Mouse (Mus musculus) ovary, postnatal 14 days (tissue): ENCODE results near the gene Stx1a.
"Not testable (repeated sequence)": the region's sequence is repeated elsewhere in the genome, so short reads cannot be mapped to it uniquely, and the experiment has no call there.

Source experiments
- DNase-seq: peaks from one replicate; pipeline ENCODE4 v3.0.0; 2022; ENCODE audit warnings: low spot score

The Stx1a gene

GRCm38 (mm10) chr5:135040777-135041176 lies 17.5 kb downstream of the Stx1a start:
- DNase-seq = no peak

- DNase-seq = no peak
Measured at GRCm38 (mm10) chr5:135042105-135042788, 19.0 kb downstream of the Stx1a start.

GRCm38 (mm10) chr5:135044575-135044974 lies 21.3 kb downstream of the Stx1a start:
- no peak for DNase-seq

GRCm38 (mm10) chr5:135048539-135048938 lies 25.3 kb downstream of the Stx1a start:
- DNase-seq = no peak

GRCm38 (mm10) chr5:135049268-135049667 lies 26.0 kb downstream of the Stx1a start:
- not testable (repeated sequence) for DNase-seq

DNA sequence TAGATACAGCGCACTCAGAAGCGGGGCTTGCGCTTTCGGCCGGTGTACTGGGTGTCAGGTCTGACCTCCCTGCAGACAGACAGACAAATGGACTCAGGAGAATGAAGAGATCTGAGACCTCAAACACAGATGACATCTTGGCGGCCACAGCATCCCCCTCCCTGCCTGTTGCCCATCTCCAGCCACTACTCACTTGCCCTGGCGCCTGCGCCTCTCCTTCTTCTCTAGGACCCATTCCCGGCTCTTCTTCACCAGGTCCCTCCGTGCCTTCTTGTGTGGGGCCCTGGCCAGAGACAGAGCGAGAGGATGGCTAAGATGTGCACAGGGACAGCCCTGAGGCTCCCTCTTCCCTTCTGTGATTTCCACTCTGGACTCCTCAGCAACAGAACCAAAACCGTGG lies 30.1 kb downstream of the Stx1a start:
- no peak for DNase-seq

- peak; percentile 97 for DNase-seq
Measured at GRCm38 (mm10) chr5:135063629-135064381, 40.5 kb downstream of the Stx1a start, which contains the start of gene Dnajc30. Dnajc30 (plus strand) TSS chr5:135064202.

DNA sequence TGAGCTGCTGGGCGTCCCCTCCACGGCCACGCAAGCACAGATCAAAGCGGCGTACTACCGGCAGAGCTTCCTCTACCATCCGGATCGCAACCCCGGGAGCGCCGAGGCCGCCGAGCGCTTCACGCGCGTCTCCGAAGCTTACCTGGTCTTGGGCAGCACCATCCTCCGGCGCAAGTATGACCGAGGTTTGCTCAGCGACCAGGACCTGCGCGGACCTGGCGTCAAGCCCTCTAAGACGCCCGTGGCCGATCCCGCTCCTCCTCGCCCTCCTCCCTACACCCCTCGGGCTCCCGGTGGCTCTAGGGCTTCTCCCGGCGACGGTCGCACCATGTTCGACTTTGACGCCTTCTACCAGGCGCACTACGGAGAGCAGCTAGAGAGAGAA lies 41.1 kb downstream of the Stx1a start:
- DNase-seq = no peak

GRCm38 (mm10) chr5:135064909-135065446 lies 41.7 kb downstream of the Stx1a start, which contains the start of gene Bud23:
Bud23 (minus strand) TSS chr5:135064959.
- DNase-seq = not testable (repeated sequence)

DNA sequence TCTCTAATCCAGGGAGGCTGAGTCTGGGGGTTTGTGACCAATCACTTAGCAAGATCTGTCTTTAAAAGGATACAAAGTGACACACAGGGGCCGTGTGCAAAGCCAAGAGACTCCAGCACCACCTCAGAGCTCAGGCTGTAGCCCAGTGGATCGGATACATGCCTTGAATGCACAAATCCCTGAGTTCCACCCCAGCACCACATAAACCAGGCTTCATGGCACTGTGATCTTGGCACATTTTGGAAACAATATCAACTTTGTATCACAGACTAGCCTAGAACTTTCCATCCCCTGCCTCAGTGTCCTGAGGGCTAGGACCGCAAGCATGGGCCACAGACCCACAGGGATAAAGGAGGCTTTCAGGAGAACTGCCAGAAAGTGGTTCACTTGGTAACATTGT lies 42.7 kb downstream of the Stx1a start:
- no peak for DNase-seq

DNA sequence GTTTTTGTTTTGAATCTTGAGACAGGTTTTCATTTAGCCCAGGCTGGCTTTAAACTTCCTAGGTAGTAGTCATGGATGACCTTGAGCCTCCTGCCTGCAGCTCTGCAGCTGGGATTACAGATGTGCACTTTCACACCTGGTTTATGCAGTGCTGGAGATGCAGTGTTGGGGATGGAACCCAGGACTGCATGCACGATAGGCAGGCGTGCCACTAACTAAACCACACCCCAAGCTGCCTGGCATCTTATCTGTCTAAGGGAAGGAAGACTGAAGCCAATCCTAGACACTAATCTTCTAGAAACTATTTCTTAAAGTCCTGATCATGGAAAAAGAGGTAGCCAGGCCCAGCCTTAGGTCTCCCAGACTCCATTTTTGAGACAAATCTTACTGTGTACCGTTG lies 47.2 kb downstream of the Stx1a start:
- no peak for DNase-seq

- DNase-seq = no peak
Measured at GRCm38 (mm10) chr5:135072061-135072460, 48.8 kb downstream of the Stx1a start.

DNA sequence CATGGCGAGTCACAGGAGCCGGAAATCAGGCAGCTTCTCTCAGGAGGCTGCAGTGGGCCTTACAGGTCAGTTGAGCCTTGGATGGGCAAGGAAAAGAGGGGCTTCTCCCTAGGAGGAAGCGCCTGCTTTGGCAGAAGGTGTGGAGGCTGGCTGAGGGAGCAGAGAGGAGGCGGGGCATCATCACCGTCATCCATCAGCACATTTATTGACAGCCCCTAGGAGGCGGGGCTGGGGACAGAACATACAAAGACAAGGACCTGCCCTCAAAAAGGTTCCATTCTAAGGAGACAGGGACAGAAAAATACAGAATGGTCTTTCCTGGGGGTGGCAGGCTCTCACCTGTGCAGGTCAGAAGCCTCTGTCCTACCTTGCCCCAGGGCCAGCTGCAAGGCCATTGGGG lies 49.4 kb downstream of the Stx1a start:
- DNase-seq = no peak

DNA sequence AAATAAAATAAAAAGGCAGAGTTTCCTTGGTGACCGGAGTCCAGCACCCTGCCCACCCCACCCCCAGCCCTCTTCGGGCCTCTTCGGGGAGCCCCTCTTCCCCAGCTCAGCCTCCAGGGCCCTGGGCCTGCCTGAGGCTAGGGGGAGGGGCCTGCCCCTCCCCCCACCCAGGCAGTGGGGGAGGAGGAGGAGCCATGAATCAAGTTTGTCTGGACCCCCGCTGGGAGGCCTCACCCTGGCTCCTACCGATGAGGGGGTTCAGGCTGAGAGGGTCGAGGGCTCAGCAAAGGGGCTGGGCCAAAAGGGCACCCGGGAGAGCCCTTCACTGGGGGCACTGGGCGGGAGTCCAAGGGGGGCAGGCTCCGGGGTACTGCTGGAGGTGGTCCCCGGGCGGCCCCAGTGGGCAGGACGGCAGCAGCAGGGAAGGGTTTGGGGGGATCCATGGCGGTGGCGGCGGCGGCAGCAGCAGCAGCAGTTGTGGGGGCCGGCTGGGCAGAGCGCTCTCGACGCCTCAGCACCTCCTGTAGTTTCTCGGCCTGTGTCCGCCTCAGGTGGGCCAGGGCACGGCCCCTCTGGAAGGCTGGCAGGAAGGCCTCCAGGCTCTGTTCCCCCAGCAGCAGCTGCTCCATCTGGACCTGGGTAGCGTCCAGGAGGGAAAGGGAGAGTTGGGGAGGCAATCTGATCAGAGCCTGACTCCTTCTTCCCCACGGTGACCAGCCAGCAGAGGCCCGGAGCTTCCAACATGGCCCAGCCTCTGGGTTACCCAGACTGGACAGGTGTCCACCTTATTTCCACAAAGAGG lies 50.3 kb downstream of the Stx1a start:
- DNase-seq = no peak

DNA sequence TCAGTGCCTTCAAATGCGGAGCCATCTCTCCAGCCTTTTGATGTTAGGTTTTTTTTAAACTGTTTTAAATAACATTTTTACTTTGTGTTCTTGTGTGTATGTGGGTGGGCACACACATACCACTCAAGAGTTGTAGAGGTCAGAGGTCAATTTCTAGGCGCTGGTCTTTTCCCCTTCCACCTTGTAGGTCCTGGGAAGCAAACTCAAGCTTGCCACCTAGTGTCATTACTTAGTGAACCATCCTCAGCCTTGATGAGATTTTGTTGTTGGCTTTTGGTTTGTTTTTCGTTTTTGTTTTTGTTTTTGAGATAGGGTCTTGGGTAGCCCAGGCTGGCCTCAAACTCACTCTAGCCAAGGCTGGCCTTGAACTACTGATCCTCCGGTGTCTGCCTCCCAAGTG lies 52.4 kb downstream of the Stx1a start:
- DNase-seq = no peak

- DNase-seq = no peak
Measured at GRCm38 (mm10) chr5:135076368-135076767, 53.1 kb downstream of the Stx1a start.

DNA sequence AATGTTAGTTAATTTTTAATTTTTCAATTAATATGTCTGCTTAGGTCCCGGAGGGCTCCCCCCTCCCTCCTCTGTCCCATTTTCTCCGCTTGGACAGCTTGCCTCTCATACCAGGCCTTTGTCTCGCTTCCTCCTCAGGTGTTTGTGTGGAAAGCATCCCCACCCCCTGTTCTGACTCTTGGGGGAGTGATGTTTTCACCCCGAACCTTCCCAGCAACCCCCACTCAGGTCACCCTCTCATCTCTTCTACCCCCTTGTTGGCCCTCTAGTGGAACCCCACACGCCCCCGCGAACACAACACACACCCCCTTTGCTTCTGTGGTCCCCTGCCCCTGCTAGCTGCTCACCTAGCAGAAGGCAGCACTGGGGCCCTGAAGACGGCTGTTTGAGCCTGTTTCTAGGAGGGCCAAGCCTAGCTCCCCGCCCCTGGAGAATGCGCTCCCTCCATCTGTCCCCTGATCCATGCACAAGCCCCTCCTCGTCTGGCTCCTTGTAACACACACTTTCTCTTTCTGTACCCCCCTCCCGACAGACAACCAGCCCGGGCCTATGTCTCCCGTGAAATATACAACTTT lies 53.7 kb downstream of the Stx1a start:
- peak; percentile 26 for DNase-seq

- peak; percentile 99 for DNase-seq
Measured at GRCm38 (mm10) chr5:135077564-135078481, 54.5 kb downstream of the Stx1a start, which contains the start of gene Vps37d. Vps37d (minus strand) TSS chr5:135078266.

DNA sequence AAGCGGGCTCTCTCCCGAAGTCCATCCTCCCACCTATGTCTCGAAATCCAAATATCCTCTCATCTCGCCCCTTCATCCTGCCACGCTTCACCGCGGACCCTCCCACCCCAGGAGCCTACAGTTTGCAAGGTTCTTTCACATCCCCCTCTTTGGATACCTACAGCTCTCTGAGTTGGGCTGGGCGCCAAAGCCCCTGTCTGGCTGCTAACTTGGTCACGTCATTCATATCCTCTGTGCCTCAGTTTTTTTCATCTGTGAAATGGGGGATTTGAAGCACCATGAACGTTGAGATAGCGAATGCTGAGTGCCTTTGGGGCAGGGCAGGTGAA lies 55.2 kb downstream of the Stx1a start:
- DNase-seq = no peak

GRCm38 (mm10) chr5:135079578-135079977 lies 56.3 kb downstream of the Stx1a start:
- no peak for DNase-seq

DNA sequence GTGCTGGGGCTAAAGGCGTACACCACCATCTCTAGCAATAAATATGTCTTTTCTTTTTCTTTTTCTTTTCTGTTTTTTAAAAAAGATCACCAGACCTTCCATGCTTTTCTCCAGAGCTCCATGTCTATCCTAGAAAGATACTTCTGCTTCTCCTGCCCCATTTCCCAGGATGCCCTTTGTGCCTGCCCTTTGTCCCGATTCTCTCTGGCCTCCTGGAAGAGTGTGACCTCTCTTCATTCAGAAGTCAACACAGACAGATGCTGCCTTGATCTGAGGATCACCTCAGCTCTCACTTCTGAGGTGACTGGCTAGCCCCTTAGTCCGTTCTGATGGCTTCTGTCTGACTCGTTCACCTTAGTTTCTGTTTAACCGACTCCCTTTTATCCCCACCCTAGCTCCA lies 57.3 kb downstream of the Stx1a start:
- no peak for DNase-seq
